10 mouse cellular contexts compared by ENCODE assay signal in genomic region chr6:108447179-108447845, GRCm38 (mm10).
DNase-seq lines count a peak whose midpoint lies in the region; TF ChIP-seq lines count a peak whose summit lies in the region.
"Had no signal": no experiment of that assay in that cellular context is flagged by ENCODE, and none has a peak within 500 bp of the region (broad histone marks: within the 10 kb centered on the region; RNA-seq: fewer than 3 reads in every experiment).

No protein-coding gene starts in this region.

- TF ChIP-seq POLR2A in embryonic fibroblast, embryonic 13.5 days (IDR thresholded peaks at IDR 0.05; ENCODE audit: low read depth, low read length), result no peak

- no peak for TF ChIP-seq CTCF in embryonic fibroblast, embryonic 13.5 days (IDR thresholded peaks at IDR 0.05; ENCODE audit: borderline replicate concordance, insufficient read depth, low read length)

- peaks cover 36% of the 10 kb centered on the region for H3K4me1 ChIP-seq in heart, embryonic 10.5 days
- peaks cover 24% of the 10 kb centered on the region for H3K4me1 ChIP-seq in embryonic fibroblast, embryonic 13.5 days (ENCODE audit: control insufficient read depth, insufficient read depth, low read length)

- DNase-seq in heart, adult 18-20 months, result peak; percentile 46 to 55
- no peak for DNase-seq in heart, embryonic 10.5 days (ENCODE audit: low spot score)
- DNase-seq in 3T3-L1 (ENCODE audit: low read depth, low spot score), result peak; percentile 62
- peak; percentile 45 to 57 for DNase-seq in kidney, postnatal 36 days
- DNase-seq in T-cell, adult 2 months (ENCODE audit: low spot score), result no peak
- DNase-seq in ovary, postnatal 36 days (ENCODE audit: low spot score), result no peak
- DNase-seq in neural tube, embryonic 10.5 days (ENCODE audit: extremely low spot score, low spot score), result no peak

- no peak overlapping the region for H3K4me3 ChIP-seq in heart, embryonic 10.5 days
- H3K4me3 ChIP-seq in embryonic fibroblast, embryonic 13.5 days (ENCODE audit: insufficient read depth, low read length), result no peak overlapping the region
- H3K4me3 ChIP-seq: hindbrain, embryonic 10.5 days had no signal

- no peaks in the 10 kb centered on the region for H3K27me3 ChIP-seq in heart, embryonic 10.5 days (ENCODE audit: insufficient read depth, poor library complexity, severe bottlenecking)

- peaks cover 2% of the 10 kb centered on the region; the same call in 1 of the 2 replicates for H3K36me3 ChIP-seq in heart, embryonic 10.5 days

- no peaks in the 10 kb centered on the region for H3K9me3 ChIP-seq in heart, embryonic 10.5 days
- H3K9me3 ChIP-seq: hindbrain, embryonic 10.5 days had no signal

- WGBS in heart, embryonic 10.5 days, result 47% methylated on average over 8 of the region's 8 CpGs

- H3K27ac ChIP-seq in heart, embryonic 10.5 days, result no peak overlapping the region; the same call in 1 of the 2 replicates
- peak overlapping the region; percentile 71 for H3K27ac ChIP-seq in embryonic fibroblast, embryonic 13.5 days (ENCODE audit: insufficient read depth, low read length)
- H3K27ac ChIP-seq: hindbrain, embryonic 10.5 days; macrophage had no signal

Comparison
In these comparisons a context has a peak if more than half of its experiments do, and no peak if none do; other contexts are left out.
1. DNase-seq: peak in heart, adult 18-20 months (2 of 2), 3T3-L1 (single experiment) and kidney, postnatal 36 days (2 of 2); none in heart, embryonic 10.5 days (single experiment), T-cell, adult 2 months (single experiment), ovary, postnatal 36 days (single experiment) and neural tube, embryonic 10.5 days (single experiment).